Mouse (Mus musculus): ENCODE measurements around the gene Plekhg5. TPM values are rescaled to one million over a fixed set of nuclear protein-coding genes. Genes with fewer than 3 reads are reported as not detected.
A peak's percentile ranks its signal among the peaks of the same experiment; 100 is the strongest.

The Plekhg5 gene
- total and polyA plus RNA-seq, 2 experiments from 2014 or later: 10.6 to 18.0 TPM

GRCm38 (mm10) chr4:152155019-152155418, 82.7 kb downstream of the Plekhg5 start:
- 45% methylated on average over 4 of the region's 4 CpGs for WGBS
- peaks cover 5% of the 10 kb centered on the region; the same call in 1 of the 2 replicates for H3K4me1 ChIP-seq (ENCODE audit: control insufficient read depth, insufficient read depth)
- DNase-seq (ENCODE audit: low spot score) (no peak), ATAC-seq (ENCODE audit: insufficient read depth, low read depth) (no peak)
- TF ChIP-seq EP300 (IDR thresholded peaks at IDR 0.05; ENCODE audit: low read depth): no peak
- no peak for TF ChIP-seq CTCF (IDR thresholded peaks at IDR 0.05; ENCODE audit: low read depth)
- H3K36me3 ChIP-seq (replicated peaks; ENCODE audit: control insufficient read depth, insufficient read depth, low read length): no peaks in the 10 kb centered on the region
- H3K4me2 ChIP-seq (ENCODE audit: low read depth, low read length): no peak overlapping the region
- H3K4me3 ChIP-seq (ENCODE audit: low read depth, low read length): no peak overlapping the region
- no peaks in the 10 kb centered on the region for H3K9me3 ChIP-seq (replicated peaks; ENCODE audit: control insufficient read depth, low read length)
- no peak overlapping the region for H3K9ac ChIP-seq (replicated peaks; ENCODE audit: low read depth, low read length)
- H3K27me3 ChIP-seq (ENCODE audit: control insufficient read depth, insufficient read depth, low read length): peaks cover 72% of the 10 kb centered on the region
- H3K27ac ChIP-seq (ENCODE audit: low read depth): no peak overlapping the region

- whole genome bisulfite sequencing: 18% methylated on average over 21 of the region's 21 CpGs
- Histone ChIP-seq H3K27ac (ENCODE audit: low read depth) (no peak overlapping the region), H3K4me2 (ENCODE audit: low read depth, low read length) (peak overlapping the region; percentile 55), H3K27me3 (ENCODE audit: control insufficient read depth, insufficient read depth, low read length) (peaks cover 68% of the 10 kb centered on the region), H3K4me1 (ENCODE audit: control insufficient read depth, insufficient read depth) (peaks cover 5% of the 10 kb centered on the region; the same call in 1 of the 2 replicates), H3K9me3 (replicated peaks; ENCODE audit: control insufficient read depth, low read length) (no peaks in the 10 kb centered on the region), H3K9ac (replicated peaks; ENCODE audit: low read depth, low read length) (no peak overlapping the region), H3K36me3 (replicated peaks; ENCODE audit: control insufficient read depth, insufficient read depth, low read length) (no peaks in the 10 kb centered on the region), H3K4me3 (ENCODE audit: low read depth, low read length) (peak overlapping the region; percentile 39)
- ATAC-seq (ENCODE audit: insufficient read depth, low read depth): no peak
- DNase-seq (ENCODE audit: low spot score): no peak
- TF ChIP-seq EP300 (IDR thresholded peaks at IDR 0.05; ENCODE audit: low read depth) (no peak), CTCF (IDR thresholded peaks at IDR 0.05; ENCODE audit: low read depth) (peak; percentile 54)
These were observed 85.7 kb downstream of the Plekhg5 start for GRCm38 (mm10) chr4:152157779-152158584.

DNA sequence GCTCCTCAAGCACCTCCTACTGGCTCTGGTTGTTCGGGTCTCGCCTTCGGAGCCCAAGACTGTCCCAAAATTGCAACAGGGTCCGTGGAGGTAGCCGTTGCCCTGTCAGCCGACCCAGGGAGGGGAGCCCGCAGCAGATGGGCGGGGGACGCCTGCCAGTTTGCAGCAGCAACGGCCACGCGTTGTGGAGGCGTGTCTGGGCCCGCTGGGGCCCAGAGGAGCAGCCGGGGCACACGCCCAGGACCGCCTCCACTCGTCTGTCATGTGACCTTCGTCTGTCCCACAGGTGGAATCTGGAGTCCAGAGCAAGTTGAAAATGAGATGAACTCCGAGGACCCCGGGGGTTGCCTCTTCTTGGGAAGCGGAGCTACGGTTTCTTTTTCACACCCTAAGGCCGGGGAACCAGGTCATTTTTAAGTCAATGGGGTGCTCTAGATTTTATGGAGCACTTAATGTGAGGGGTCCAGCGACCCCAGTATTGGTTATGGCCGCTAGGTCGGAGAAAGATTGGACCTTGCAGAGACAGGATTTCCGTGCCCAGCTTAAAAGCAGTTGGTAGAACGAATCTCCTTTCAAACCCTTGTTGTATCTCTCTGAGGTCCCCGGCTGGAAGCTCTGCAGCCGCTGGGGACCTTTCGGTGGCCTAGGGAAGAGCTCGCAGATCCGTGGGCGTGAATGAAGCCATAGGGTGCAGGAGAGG, 86.4 kb downstream of the Plekhg5 start, which contains the start of gene Hes2:
Hes2 (plus strand) TSS at position 283 of the 700 bp plus-strand sequence.
- Histone ChIP-seq H3K4me2 (ENCODE audit: low read depth, low read length) (peak within 1 kb of the TSS; percentile 55), H3K36me3 (replicated peaks; ENCODE audit: control insufficient read depth, insufficient read depth, low read length) (no peaks in the 10 kb centered on the region), H3K27ac (ENCODE audit: low read depth) (no peak within 1 kb of the TSS), H3K27me3 (ENCODE audit: control insufficient read depth, insufficient read depth, low read length) (peaks cover 61% of the 10 kb centered on the region), H3K4me3 (ENCODE audit: low read depth, low read length) (peak within 1 kb of the TSS; percentile 39), H3K4me1 (ENCODE audit: control insufficient read depth, insufficient read depth) (no peaks in the 10 kb centered on the region), H3K9ac (replicated peaks; ENCODE audit: low read depth, low read length) (no peak within 1 kb of the TSS), H3K9me3 (replicated peaks; ENCODE audit: control insufficient read depth, low read length) (no peaks in the 10 kb centered on the region)
- no peak for DNase-seq (ENCODE audit: low spot score)
- TF ChIP-seq CTCF (IDR thresholded peaks at IDR 0.05; ENCODE audit: low read depth) (no peak), EP300 (IDR thresholded peaks at IDR 0.05; ENCODE audit: low read depth) (no peak)
- 5% methylated on average over 34 of the region's 35 CpGs for WGBS
- ATAC-seq (ENCODE audit: insufficient read depth, low read depth): no peak

- TF ChIP-seq CTCF (IDR thresholded peaks at IDR 0.05; ENCODE audit: low read depth) (no peak), EP300 (IDR thresholded peaks at IDR 0.05; ENCODE audit: low read depth) (no peak)
- peak overlapping the region; percentile 55 for H3K4me2 ChIP-seq (ENCODE audit: low read depth, low read length)
- no peaks in the 10 kb centered on the region for H3K4me1 ChIP-seq (ENCODE audit: control insufficient read depth, insufficient read depth)
- H3K4me3 ChIP-seq (ENCODE audit: low read depth, low read length): peak overlapping the region; percentile 39
- H3K36me3 ChIP-seq (replicated peaks; ENCODE audit: control insufficient read depth, insufficient read depth, low read length): no peaks in the 10 kb centered on the region
- 3% methylated on average over 19 of the region's 19 CpGs for WGBS
- no peaks in the 10 kb centered on the region for H3K9me3 ChIP-seq (replicated peaks; ENCODE audit: control insufficient read depth, low read length)
- ATAC-seq (ENCODE audit: insufficient read depth, low read depth) (no peak), DNase-seq (ENCODE audit: low spot score) (no peak)
- H3K27ac ChIP-seq (ENCODE audit: low read depth): no peak overlapping the region
- no peak overlapping the region for H3K9ac ChIP-seq (replicated peaks; ENCODE audit: low read depth, low read length)
- H3K27me3 ChIP-seq (ENCODE audit: control insufficient read depth, insufficient read depth, low read length): peaks cover 63% of the 10 kb centered on the region
These were observed 87.0 kb downstream of the Plekhg5 start for GRCm38 (mm10) chr4:152159285-152159678.

DNA sequence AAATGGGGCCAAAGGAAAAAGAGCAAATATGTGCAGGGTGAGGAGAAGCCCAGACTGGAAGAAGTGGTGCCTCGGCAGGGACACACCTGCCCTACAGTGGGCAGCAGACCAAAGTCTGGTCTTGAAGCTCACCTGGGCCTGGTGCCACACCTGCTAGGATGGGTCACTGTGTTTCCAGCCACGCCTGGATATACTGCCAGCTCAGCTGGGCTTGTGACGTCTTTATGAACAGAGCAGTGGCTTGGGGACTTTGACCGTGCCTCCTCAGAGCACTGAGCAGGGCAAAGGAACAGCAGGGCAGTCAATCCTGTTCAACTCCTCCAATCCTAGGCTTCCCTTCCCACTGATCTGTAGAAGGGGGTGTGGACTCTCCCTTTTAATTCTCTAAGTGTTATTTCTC, 88.5 kb downstream of the Plekhg5 start:
- no peak for ATAC-seq (ENCODE audit: insufficient read depth, low read depth)
- no peak overlapping the region for H3K4me2 ChIP-seq (ENCODE audit: low read depth, low read length)
- H3K27ac ChIP-seq (ENCODE audit: low read depth): no peak overlapping the region
- H3K27me3 ChIP-seq (ENCODE audit: control insufficient read depth, insufficient read depth, low read length): peaks cover 60% of the 10 kb centered on the region
- WGBS: 32% methylated on average over 4 of the region's 4 CpGs
- no peaks in the 10 kb centered on the region for H3K9me3 ChIP-seq (replicated peaks; ENCODE audit: control insufficient read depth, low read length)
- H3K9ac ChIP-seq (replicated peaks; ENCODE audit: low read depth, low read length): no peak overlapping the region
- no peak for DNase-seq (ENCODE audit: low spot score)
- no peaks in the 10 kb centered on the region for H3K4me1 ChIP-seq (ENCODE audit: control insufficient read depth, insufficient read depth)
- TF ChIP-seq CTCF (IDR thresholded peaks at IDR 0.05; ENCODE audit: low read depth): no peak
- no peak for TF ChIP-seq EP300 (IDR thresholded peaks at IDR 0.05; ENCODE audit: low read depth)
- no peaks in the 10 kb centered on the region for H3K36me3 ChIP-seq (replicated peaks; ENCODE audit: control insufficient read depth, insufficient read depth, low read length)
- no peak overlapping the region for H3K4me3 ChIP-seq (ENCODE audit: low read depth, low read length)

All from heart, postnatal 0 days (tissue).